Mouse (Mus musculus): Measurements from ENCODE around the gene Yap1. TPM values are rescaled to one million over a fixed set of nuclear protein-coding genes. Genes with fewer than 3 reads are reported as not detected.
A peak's percentile ranks its signal among the peaks of the same experiment; 100 is the strongest.

Yap1 gene
- total RNA-seq (2014; rRNA removed) = 12.5 and 15.8 TPM in 2 replicates
- polyA plus RNA-seq (2015; fragmentation: Nextera tagmentation; extraction: Ambion mirVana) = 3.1 and 4.1 TPM in 2 replicates

DNA sequence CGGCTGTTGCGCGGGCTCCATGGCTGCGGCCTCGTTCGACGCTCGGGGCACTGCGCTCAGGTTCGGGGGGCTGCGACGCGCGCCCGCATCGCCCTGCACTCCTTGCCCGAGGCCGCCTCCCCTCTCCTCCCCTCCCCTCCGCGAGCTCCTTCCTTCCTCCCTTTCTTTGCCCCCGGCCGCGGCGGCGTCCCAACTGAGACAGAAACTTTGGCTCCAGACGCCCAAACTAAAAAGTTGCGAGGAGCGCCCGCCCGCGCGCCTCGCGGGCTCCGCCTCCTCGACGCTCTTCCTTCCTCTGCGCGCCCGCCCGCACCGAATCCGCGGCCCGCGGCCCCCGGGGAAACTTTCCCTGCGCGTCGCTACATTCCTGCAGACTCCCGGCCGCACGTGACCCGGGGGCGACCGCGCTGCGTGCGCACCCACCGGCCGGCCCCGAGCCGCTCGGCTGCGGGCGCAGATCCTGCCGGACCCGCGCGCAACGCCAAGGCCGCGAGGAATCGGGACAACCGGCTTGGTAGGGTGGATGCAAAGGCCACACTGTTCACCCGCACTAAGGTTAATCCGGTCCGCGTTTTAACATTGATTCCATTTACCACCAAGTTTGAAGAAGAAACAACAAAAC is at the start of gene Yap1:
Gene Yap1 (minus strand): TSS at position 227 of the 622 bp plus-strand sequence.
- no peaks in the 10 kb centered on the region for H3K9me3 ChIP-seq (ENCODE audit: low read length)
- H3K27ac ChIP-seq (ENCODE audit: low read depth, low read length) = peak within 1 kb of the TSS; percentile 52
- H3K36me3 ChIP-seq (ENCODE audit: insufficient read depth, low read length) = no peaks in the 10 kb centered on the region
- H3K4me2 ChIP-seq (ENCODE audit: low read depth, low read length, poor library complexity, severe bottlenecking) = peak within 1 kb of the TSS; percentile 93
- no peaks in the 10 kb centered on the region; the same call in 1 of the 2 replicates for H3K27me3 ChIP-seq (ENCODE audit: insufficient read depth, low read length)
- 0 out of 2 replicates have a peak, but pooled peaks cover 2% of the 10 kb centered on the region for H3K4me1 ChIP-seq (ENCODE audit: insufficient read depth, low read length)
- H3K9ac ChIP-seq (replicated peaks; ENCODE audit: low read length, poor library complexity, severe bottlenecking) = peak within 1 kb of the TSS; percentile 64
- DNase-seq (ENCODE audit: low spot score) (peak; percentile 86), ATAC-seq (ENCODE audit: low FRiP score) (peak; percentile 82)
- TF ChIP-seq CTCF (IDR thresholded peaks at IDR 0.05) = no peak
- under 1% methylated on average over 63 of the region's 79 CpGs for WGBS
- peak within 1 kb of the TSS; percentile 72 for H3K4me3 ChIP-seq (ENCODE audit: low read depth, low read length)

DNA sequence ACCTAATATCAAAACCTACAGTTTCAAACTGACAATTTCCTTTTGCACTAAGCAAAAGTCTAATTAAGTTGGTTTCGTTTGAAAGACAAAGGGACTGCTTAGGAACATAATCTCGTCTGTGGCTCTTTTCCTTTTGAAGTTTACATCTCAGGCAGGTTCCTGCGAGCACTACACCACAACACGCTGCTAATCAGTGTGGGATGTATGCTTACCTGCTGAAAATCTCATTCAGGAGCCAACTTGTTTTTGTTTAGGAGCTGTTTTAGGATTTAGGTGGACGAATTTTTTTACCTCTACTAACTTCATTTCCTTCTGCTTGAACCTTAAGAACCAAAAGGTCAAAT is 38.6 kb upstream of the Yap1 start:
- Histone ChIP-seq H3K9ac (replicated peaks; ENCODE audit: low read length, poor library complexity, severe bottlenecking) (0 out of 2 replicates have a peak overlapping the region, but pooled peaks have one; percentile 84), H3K27ac (ENCODE audit: low read depth, low read length) (peak overlapping the region; percentile 91; the same call in 1 of the 2 replicates), H3K27me3 (ENCODE audit: insufficient read depth, low read length) (no peaks in the 10 kb centered on the region), H3K4me3 (ENCODE audit: low read depth, low read length) (peak overlapping the region; percentile 63), H3K36me3 (ENCODE audit: insufficient read depth, low read length) (no peaks in the 10 kb centered on the region), H3K4me1 (ENCODE audit: insufficient read depth, low read length) (peaks cover 5% of the 10 kb centered on the region; the same call in 1 of the 2 replicates), H3K9me3 (ENCODE audit: low read length) (no peaks in the 10 kb centered on the region), H3K4me2 (ENCODE audit: low read depth, low read length, poor library complexity, severe bottlenecking) (peak overlapping the region; percentile 57)
- DNase-seq (ENCODE audit: low spot score) (no peak), ATAC-seq (ENCODE audit: low FRiP score) (peak; percentile 69)
- no peak for TF ChIP-seq CTCF (IDR thresholded peaks at IDR 0.05)
- WGBS = 11% methylated on average over 5 of the region's 5 CpGs

DNA sequence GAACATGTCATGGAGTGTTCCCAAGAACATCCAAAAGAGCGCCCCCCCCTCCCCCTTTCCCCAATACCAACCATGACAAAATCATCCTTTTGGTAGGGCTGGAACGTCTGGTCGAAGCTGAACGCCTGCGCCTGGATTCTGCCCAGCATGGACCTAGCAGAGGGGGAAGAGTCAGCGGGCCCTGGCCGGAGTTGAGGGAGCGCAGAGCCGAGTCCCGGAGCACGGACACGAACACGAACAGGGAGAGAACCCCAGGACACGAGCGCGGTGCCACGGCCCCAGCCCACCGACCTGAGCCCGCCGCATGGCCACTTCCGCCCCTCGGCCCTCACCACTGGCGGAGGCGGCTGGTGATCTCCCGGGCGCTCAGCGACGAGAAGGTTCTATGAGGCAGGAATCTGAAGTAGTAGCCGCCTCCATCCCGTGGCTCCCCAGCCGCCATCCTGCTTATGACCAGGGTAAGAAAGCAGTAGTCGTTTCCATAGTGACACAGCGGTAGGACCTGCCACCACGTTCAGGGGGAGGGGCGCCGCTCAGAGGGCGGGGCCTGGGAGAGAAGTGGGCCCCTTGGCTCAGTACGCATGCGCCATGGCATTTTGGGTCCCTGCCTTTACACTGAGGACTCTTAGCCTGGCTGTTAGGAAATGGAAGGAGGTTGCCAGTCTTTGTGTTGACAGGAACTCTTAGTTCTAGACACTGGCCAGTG is 38.1 kb upstream of the Yap1 start, which contains the start of gene Cfap300:
Gene Cfap300 (minus strand): TSS at position 486 of the 706 bp plus-strand sequence.
- peak; percentile 98 for ATAC-seq (ENCODE audit: low FRiP score)
- H3K27me3 ChIP-seq (ENCODE audit: insufficient read depth, low read length) = no peaks in the 10 kb centered on the region

GRCm38 (mm10) chr9:8035546-8035945 is 31.1 kb upstream of the Yap1 start:
- WGBS = 63% methylated on average over 7 of the region's 7 CpGs
- H3K27ac ChIP-seq (ENCODE audit: low read depth, low read length) = no peak overlapping the region
- no peaks in the 10 kb centered on the region for H3K36me3 ChIP-seq (ENCODE audit: insufficient read depth, low read length)
- no peaks in the 10 kb centered on the region for H3K4me1 ChIP-seq (ENCODE audit: insufficient read depth, low read length)
- no peaks in the 10 kb centered on the region for H3K27me3 ChIP-seq (ENCODE audit: insufficient read depth, low read length)
- ATAC-seq (ENCODE audit: low FRiP score) (no peak), DNase-seq (ENCODE audit: low spot score) (no peak)
- H3K9me3 ChIP-seq (ENCODE audit: low read length) = no peaks in the 10 kb centered on the region
- no peak overlapping the region for H3K4me2 ChIP-seq (ENCODE audit: low read depth, low read length, poor library complexity, severe bottlenecking)
- TF ChIP-seq CTCF (IDR thresholded peaks at IDR 0.05) = no peak
- no peak overlapping the region for H3K9ac ChIP-seq (replicated peaks; ENCODE audit: low read length, poor library complexity, severe bottlenecking)
- no peak overlapping the region for H3K4me3 ChIP-seq (ENCODE audit: low read depth, low read length)

More for the DNA sequence above, 38.1 kb upstream of the Yap1 start, which contains the start of gene Cfap300:
- Histone ChIP-seq H3K9me3 (ENCODE audit: low read length) (no peaks in the 10 kb centered on the region), H3K4me2 (ENCODE audit: low read depth, low read length, poor library complexity, severe bottlenecking) (peak within 1 kb of the TSS; percentile 57), H3K4me1 (ENCODE audit: insufficient read depth, low read length) (peaks cover 5% of the 10 kb centered on the region; the same call in 1 of the 2 replicates), H3K27ac (ENCODE audit: low read depth, low read length) (peak within 1 kb of the TSS; percentile 91), H3K36me3 (ENCODE audit: insufficient read depth, low read length) (no peaks in the 10 kb centered on the region), H3K9ac (replicated peaks; ENCODE audit: low read length, poor library complexity, severe bottlenecking) (peak within 1 kb of the TSS; percentile 84), H3K4me3 (ENCODE audit: low read depth, low read length) (peak within 1 kb of the TSS; percentile 63)
- TF ChIP-seq CTCF (IDR thresholded peaks at IDR 0.05) = no peak
- DNase-seq (ENCODE audit: low spot score) = peak; percentile 98
- WGBS = under 1% methylated on average over 37 of the region's 39 CpGs

GRCm38 (mm10) chr9:8035091-8035490 is 30.7 kb upstream of the Yap1 start:
- Histone ChIP-seq H3K9ac (replicated peaks; ENCODE audit: low read length, poor library complexity, severe bottlenecking) (no peak overlapping the region), H3K4me2 (ENCODE audit: low read depth, low read length, poor library complexity, severe bottlenecking) (no peak overlapping the region), H3K4me3 (ENCODE audit: low read depth, low read length) (no peak overlapping the region), H3K9me3 (ENCODE audit: low read length) (no peaks in the 10 kb centered on the region), H3K36me3 (ENCODE audit: insufficient read depth, low read length) (no peaks in the 10 kb centered on the region), H3K4me1 (ENCODE audit: insufficient read depth, low read length) (no peaks in the 10 kb centered on the region), H3K27ac (ENCODE audit: low read depth, low read length) (no peak overlapping the region), H3K27me3 (ENCODE audit: insufficient read depth, low read length) (no peaks in the 10 kb centered on the region)
- no peak for TF ChIP-seq CTCF (IDR thresholded peaks at IDR 0.05)
- no peak for DNase-seq (ENCODE audit: low spot score)
- no peak for ATAC-seq (ENCODE audit: low FRiP score)
- WGBS = 69% methylated on average over 4 of the region's 4 CpGs

DNA sequence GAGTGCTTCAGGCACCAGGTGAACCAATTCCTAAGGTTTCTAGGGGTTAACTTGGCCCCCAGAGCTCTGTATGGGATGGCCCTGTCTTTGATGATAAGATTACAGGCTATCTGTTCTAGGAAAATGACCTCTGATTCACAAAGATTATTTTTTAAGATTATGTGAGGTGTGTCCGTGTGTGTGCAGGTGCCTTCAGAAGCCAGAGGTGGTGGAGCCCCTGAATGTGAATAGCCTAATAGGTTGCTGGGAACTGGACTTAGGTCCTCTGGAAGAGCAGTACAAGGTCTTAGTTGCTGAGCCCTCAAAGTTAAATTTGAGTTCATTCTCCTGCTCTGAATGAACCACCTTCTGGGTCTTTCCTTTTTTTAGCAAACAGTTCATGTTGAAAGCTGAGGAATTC is 29.7 kb upstream of the Yap1 start:
- Histone ChIP-seq H3K27ac (ENCODE audit: low read depth, low read length) (no peak overlapping the region), H3K4me3 (ENCODE audit: low read depth, low read length) (no peak overlapping the region), H3K9ac (replicated peaks; ENCODE audit: low read length, poor library complexity, severe bottlenecking) (no peak overlapping the region), H3K4me2 (ENCODE audit: low read depth, low read length, poor library complexity, severe bottlenecking) (no peak overlapping the region), H3K9me3 (ENCODE audit: low read length) (no peaks in the 10 kb centered on the region), H3K27me3 (ENCODE audit: insufficient read depth, low read length) (no peaks in the 10 kb centered on the region), H3K36me3 (ENCODE audit: insufficient read depth, low read length) (no peaks in the 10 kb centered on the region), H3K4me1 (ENCODE audit: insufficient read depth, low read length) (no peaks in the 10 kb centered on the region)
- DNase-seq (ENCODE audit: low spot score) (no peak), ATAC-seq (ENCODE audit: low FRiP score) (no peak)
- TF ChIP-seq CTCF (IDR thresholded peaks at IDR 0.05) = no peak
- 89% methylated on average over 1 of the region's 1 CpGs for WGBS

All from midbrain, postnatal 0 days (tissue).